Mouse (Mus musculus): Measurements from ENCODE around the gene Capza3. TPM values are rescaled to one million over a fixed set of nuclear protein-coding genes. Genes with fewer than 3 reads are reported as not detected.

Capza3 gene
- not detected in 2 replicates for polyA plus RNA-seq (2012)

DNA sequence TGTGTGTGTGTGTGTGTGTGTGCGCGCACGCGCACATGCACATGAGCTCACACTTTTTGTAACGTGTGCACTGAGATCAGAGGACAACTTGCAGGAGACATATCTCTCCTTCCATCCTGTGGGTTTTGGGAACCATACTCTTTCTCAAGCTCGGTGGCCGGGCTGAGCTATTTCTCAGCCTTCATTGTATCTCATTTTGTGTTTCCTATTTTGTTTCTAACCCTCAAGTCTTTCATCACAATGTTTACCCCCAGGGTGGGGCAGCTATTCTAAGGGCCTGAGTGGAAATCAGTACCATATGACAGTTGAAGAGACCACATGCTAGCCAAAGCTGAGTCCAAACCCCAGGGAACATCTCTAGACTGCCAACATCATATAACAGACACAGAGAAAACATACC is at the start of gene Capza3:
TSS of gene Capza3 (plus strand) at position 301 of the 400 bp plus-strand sequence.
- Histone ChIP-seq H3K9me3 (ENCODE audit: control insufficient read depth, low read length) (peaks cover 30% of the 10 kb centered on the region), H3K27me3 (ENCODE audit: control insufficient read depth) (no peaks in the 10 kb centered on the region), H3K36me3 (ENCODE audit: control insufficient read depth) (no peaks in the 10 kb centered on the region), H3K4me1 (ENCODE audit: control insufficient read depth) (no peaks in the 10 kb centered on the region), H3K4me3 (replicated peaks) (no peak within 1 kb of the TSS)
- TF ChIP-seq GATA1 (IDR thresholded peaks at IDR 0.05; ENCODE audit: low read length) (no peak), TAL1 (IDR thresholded peaks at IDR 0.05; ENCODE audit: low read length) (no peak)

- Histone ChIP-seq H3K27me3 (ENCODE audit: control insufficient read depth) (no peaks in the 10 kb centered on the region), H3K36me3 (ENCODE audit: control insufficient read depth) (no peaks in the 10 kb centered on the region), H3K9me3 (ENCODE audit: control insufficient read depth, low read length) (peaks cover 21% of the 10 kb centered on the region), H3K4me3 (replicated peaks) (no peak overlapping the region), H3K4me1 (ENCODE audit: control insufficient read depth) (no peaks in the 10 kb centered on the region)
- TF ChIP-seq GATA1 (IDR thresholded peaks at IDR 0.05; ENCODE audit: low read length) (no peak), TAL1 (IDR thresholded peaks at IDR 0.05; ENCODE audit: low read length) (no peak)
Observed at GRCm38 (mm10) chr6:140005181-140005580, 35.9 kb upstream of the Capza3 start.

DNA sequence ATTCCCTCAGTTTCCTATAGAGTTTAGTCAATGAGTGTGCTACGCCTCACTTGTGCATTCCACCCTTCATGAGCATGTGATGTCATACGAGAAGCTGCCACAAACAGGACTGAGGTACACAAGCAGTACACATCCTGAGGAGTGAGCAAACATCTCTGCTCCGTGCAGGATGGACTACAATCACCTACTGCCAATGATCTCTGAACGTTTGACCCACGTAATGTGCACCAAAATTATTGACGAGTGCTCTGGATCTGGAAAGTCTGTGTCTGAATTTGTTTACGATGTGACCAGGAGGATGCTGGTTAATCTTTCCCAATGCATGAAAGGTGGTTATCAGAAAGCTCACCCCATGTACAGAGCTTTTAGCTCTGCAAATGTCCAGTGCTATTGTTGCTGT is 16.6 kb upstream of the Capza3 start:
- Histone ChIP-seq H3K4me3 (replicated peaks) (no peak overlapping the region), H3K36me3 (ENCODE audit: control insufficient read depth) (no peaks in the 10 kb centered on the region), H3K4me1 (ENCODE audit: control insufficient read depth) (no peaks in the 10 kb centered on the region), H3K9me3 (ENCODE audit: control insufficient read depth, low read length) (peaks cover 27% of the 10 kb centered on the region), H3K27me3 (ENCODE audit: control insufficient read depth) (no peaks in the 10 kb centered on the region)
- no peak for TF ChIP-seq GATA1 (IDR thresholded peaks at IDR 0.05; ENCODE audit: low read length)
- TF ChIP-seq TAL1 (IDR thresholded peaks at IDR 0.05; ENCODE audit: low read length) = no peak

DNA sequence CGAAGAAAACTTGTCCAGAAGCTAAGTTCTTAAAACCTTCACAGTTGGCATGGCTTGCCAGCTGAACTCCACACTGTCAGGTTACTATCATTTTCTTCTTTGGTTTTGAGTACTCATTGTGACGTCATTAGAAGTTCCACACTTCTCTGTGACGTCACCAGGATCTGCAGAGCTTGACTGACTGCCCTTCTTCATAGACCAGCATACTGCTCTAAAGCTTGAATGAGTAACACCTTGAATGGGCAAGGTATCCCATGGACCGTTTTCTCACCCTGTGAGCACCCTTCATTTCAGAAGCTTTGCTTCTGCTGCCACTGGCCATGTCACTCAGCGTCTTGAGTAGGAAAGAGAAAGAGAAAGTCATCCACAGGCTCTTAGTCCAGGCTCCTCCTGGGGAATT is 305 bp downstream of the Capza3 start, which contains the start of gene Plcz1:
TSS of gene Plcz1 (minus strand) at position 101 of the 400 bp plus-strand sequence.
- TF ChIP-seq GATA1 (IDR thresholded peaks at IDR 0.05; ENCODE audit: low read length) (no peak), TAL1 (IDR thresholded peaks at IDR 0.05; ENCODE audit: low read length) (no peak)
- Histone ChIP-seq H3K27me3 (ENCODE audit: control insufficient read depth) (no peaks in the 10 kb centered on the region), H3K36me3 (ENCODE audit: control insufficient read depth) (no peaks in the 10 kb centered on the region), H3K4me3 (replicated peaks) (no peak within 1 kb of the TSS), H3K9me3 (ENCODE audit: control insufficient read depth, low read length) (peaks cover 33% of the 10 kb centered on the region), H3K4me1 (ENCODE audit: control insufficient read depth) (no peaks in the 10 kb centered on the region)

- Histone ChIP-seq H3K9me3 (ENCODE audit: control insufficient read depth, low read length) (peaks cover 21% of the 10 kb centered on the region), H3K27me3 (ENCODE audit: control insufficient read depth) (no peaks in the 10 kb centered on the region), H3K4me3 (replicated peaks) (no peak overlapping the region), H3K4me1 (ENCODE audit: control insufficient read depth) (no peaks in the 10 kb centered on the region), H3K36me3 (ENCODE audit: control insufficient read depth) (no peaks in the 10 kb centered on the region)
- no peak for TF ChIP-seq GATA1 (IDR thresholded peaks at IDR 0.05; ENCODE audit: low read length)
- TF ChIP-seq TAL1 (IDR thresholded peaks at IDR 0.05; ENCODE audit: low read length) = no peak
Observed at GRCm38 (mm10) chr6:140051476-140051875, 10.4 kb downstream of the Capza3 start.

DNA sequence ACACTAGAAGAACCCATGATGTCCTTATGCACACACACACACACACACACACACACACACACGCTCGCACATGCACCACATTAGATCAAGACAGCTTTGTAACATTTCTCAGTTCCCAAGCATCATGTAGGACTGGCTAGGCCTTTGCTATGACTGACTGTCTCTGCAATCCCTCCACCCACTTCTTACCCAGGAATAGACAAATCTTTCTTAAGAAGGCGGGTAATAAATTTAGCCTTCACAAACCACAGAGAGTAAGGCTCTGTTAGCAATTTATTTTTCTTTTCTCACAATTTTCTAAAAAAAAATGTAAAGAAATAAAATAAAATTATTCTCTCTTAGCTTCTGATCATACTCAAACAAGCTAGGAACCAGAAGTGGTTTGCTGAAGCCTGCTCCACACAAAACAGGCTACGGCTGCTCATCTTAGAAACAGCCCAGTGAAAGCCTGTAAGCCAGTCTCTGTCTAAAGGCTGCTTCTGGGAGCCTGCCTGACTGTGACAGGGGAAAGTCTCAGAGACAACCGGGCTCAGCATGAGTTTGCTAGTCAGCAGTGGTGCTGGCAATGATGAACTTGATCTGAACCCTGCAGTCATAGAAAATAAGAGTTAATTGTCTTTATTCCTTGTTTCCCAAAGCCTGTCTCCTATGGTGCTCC is 13.3 kb downstream of the Capza3 start:
- no peaks in the 10 kb centered on the region for H3K27me3 ChIP-seq (ENCODE audit: control insufficient read depth)
- TF ChIP-seq GATA1 (IDR thresholded peaks at IDR 0.05; ENCODE audit: low read length) = no peak
- TF ChIP-seq TAL1 (IDR thresholded peaks at IDR 0.05; ENCODE audit: low read length) = no peak
- no peaks in the 10 kb centered on the region for H3K36me3 ChIP-seq (ENCODE audit: control insufficient read depth)
- H3K4me1 ChIP-seq (ENCODE audit: control insufficient read depth) = no peaks in the 10 kb centered on the region
- H3K4me3 ChIP-seq (replicated peaks) = no peak overlapping the region
- H3K9me3 ChIP-seq (ENCODE audit: control insufficient read depth, low read length) = peaks cover 25% of the 10 kb centered on the region

GRCm38 (mm10) chr6:140069177-140069576 is 28.1 kb downstream of the Capza3 start:
- Histone ChIP-seq H3K27me3 (ENCODE audit: control insufficient read depth) (no peaks in the 10 kb centered on the region), H3K9me3 (ENCODE audit: control insufficient read depth, low read length) (peaks cover 25% of the 10 kb centered on the region), H3K4me3 (replicated peaks) (no peak overlapping the region), H3K36me3 (ENCODE audit: control insufficient read depth) (no peaks in the 10 kb centered on the region), H3K4me1 (ENCODE audit: control insufficient read depth) (no peaks in the 10 kb centered on the region)
- TF ChIP-seq GATA1 (IDR thresholded peaks at IDR 0.05; ENCODE audit: low read length) (no peak), TAL1 (IDR thresholded peaks at IDR 0.05; ENCODE audit: low read length) (no peak)

- H3K4me1 ChIP-seq (ENCODE audit: control insufficient read depth) = no peaks in the 10 kb centered on the region
- TF ChIP-seq TAL1 (IDR thresholded peaks at IDR 0.05; ENCODE audit: low read length) (no peak), GATA1 (IDR thresholded peaks at IDR 0.05; ENCODE audit: low read length) (no peak)
- H3K9me3 ChIP-seq (ENCODE audit: control insufficient read depth, low read length) = peaks cover 33% of the 10 kb centered on the region
- no peaks in the 10 kb centered on the region for H3K27me3 ChIP-seq (ENCODE audit: control insufficient read depth)
- H3K4me3 ChIP-seq (replicated peaks) = no peak overlapping the region
- H3K36me3 ChIP-seq (ENCODE audit: control insufficient read depth) = no peaks in the 10 kb centered on the region
Observed at GRCm38 (mm10) chr6:140080933-140081332, 39.9 kb downstream of the Capza3 start.

DNA sequence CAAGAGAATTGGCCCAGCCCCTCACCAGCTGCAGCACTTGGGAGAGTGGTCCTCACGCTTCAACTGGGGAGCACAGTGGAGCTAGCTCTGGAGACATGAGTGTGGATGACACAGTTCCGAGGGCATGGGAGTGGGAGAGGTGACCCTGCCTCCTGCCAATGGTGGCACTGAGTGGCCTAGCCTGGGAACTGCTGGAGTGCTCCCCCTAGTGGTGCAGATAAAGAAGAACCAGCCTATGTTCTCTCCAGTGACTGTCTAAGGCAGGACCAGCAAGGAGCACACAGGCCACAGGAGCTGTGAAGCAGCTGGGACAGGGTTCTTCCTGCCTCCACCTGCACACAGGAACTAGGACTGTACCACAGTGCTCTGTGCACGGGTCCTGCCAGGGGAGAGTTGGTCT is 40.7 kb downstream of the Capza3 start:
- no peaks in the 10 kb centered on the region for H3K4me1 ChIP-seq (ENCODE audit: control insufficient read depth)
- H3K27me3 ChIP-seq (ENCODE audit: control insufficient read depth) = no peaks in the 10 kb centered on the region
- no peak for TF ChIP-seq GATA1 (IDR thresholded peaks at IDR 0.05; ENCODE audit: low read length)
- no peaks in the 10 kb centered on the region for H3K36me3 ChIP-seq (ENCODE audit: control insufficient read depth)
- peaks cover 33% of the 10 kb centered on the region for H3K9me3 ChIP-seq (ENCODE audit: control insufficient read depth, low read length)
- no peak overlapping the region for H3K4me3 ChIP-seq (replicated peaks)

DNA sequence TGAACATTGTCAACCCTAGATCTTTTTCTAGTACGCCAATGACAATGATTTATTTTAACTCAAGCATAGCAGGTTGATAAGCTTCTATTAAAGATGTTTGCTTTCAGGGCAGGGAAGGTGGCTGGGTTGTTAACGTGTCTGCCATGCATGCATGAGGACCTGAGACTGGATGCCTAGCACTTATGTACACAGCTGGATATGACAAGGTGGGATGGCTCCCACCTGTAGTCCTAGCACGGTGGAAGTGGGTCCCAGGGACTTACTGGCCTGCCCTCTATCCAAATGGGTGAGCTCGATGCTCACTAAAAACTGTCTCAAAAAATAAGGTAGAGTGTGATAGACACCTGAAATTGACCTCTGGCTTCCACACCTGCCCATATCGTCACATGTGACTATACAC is 48.8 kb downstream of the Capza3 start:
- no peaks in the 10 kb centered on the region for H3K4me1 ChIP-seq (ENCODE audit: control insufficient read depth)
- no peaks in the 10 kb centered on the region for H3K36me3 ChIP-seq (ENCODE audit: control insufficient read depth)
- H3K27me3 ChIP-seq (ENCODE audit: control insufficient read depth) = no peaks in the 10 kb centered on the region
- TF ChIP-seq GATA1 (IDR thresholded peaks at IDR 0.05; ENCODE audit: low read length) = no peak
- TF ChIP-seq TAL1 (IDR thresholded peaks at IDR 0.05; ENCODE audit: low read length) = no peak
- no peak overlapping the region for H3K4me3 ChIP-seq (replicated peaks)
- H3K9me3 ChIP-seq (ENCODE audit: control insufficient read depth, low read length) = peaks cover 16% of the 10 kb centered on the region

Other genes with a start within 250 kb of the Capza3 start
- gene Plcz1, start 205 bp downstream of the Capza3 start, polyA plus RNA-seq (2012) = not detected in 2 replicates

All from erythroblast, embryonic 14.5 days (primary cell).